Mouse (Mus musculus): ENCODE results near the gene Ncam1.

DNA sequence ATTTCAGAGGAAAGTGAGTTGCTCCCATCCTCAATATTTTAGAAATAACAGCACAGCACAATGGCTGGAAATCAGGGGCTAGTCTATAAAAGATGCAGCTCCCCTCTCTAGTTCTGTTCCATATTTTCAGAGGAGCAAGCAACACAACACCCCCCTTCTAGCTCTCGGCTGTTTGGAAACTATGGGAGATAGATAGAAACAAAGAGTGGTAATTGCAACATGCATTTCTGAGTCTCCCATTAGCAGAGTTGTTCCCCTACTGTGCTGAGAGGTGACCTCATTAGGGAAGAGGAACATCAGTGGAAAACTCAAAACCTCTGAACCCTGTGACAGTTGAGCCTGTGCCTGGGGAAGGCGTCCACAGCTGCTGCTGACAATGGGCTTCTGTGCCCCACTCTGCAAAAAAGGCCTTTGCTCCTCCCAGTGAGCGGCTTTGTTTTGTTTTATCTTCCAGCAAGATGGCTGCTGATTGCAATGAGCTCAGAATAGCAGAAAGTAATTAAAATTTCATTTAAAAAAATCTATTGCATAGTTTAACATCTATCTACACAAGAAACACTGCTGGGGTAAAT, 174.7 kb downstream of the Ncam1 start:
- TF ChIP-seq CTCF (IDR thresholded peaks at IDR 0.05; ENCODE audit: insufficient read depth, low read depth, low read length) = no peak
- TF ChIP-seq POLR2A (IDR thresholded peaks at IDR 0.05; ENCODE audit: insufficient read depth, low read depth, low read length) = no peak

Measured in olfactory bulb, adult 2 months (tissue).